Mouse (Mus musculus): Measurements from ENCODE around the gene Cnmd. TPM values are rescaled to one million over a fixed set of nuclear protein-coding genes. Genes with fewer than 3 reads are reported as not detected.

Gene Cnmd
- polyA plus RNA-seq (2014; fragmentation: Nextera tagmentation; extraction: Ambion mirVana), result 1.5 and 2.2 TPM in 2 replicates

DNA sequence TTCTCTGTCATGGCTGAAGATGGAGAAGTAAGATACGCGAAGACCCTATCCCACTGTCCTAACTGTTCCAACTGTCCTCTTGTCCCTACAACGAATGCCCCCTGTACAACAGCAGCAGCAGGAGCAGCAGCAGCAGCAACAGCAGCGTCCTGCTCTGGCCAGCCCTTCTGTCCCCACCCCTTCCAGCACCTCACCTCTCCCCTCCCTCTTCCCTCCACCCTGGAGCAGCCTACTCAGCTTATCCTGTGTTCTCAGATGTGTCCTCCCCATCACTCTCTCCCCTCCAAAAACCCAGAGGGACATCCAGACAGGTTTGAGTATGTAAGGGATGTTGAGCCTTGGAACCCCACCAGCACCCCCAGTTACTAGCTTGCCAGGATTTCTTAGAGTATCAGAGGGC is at the start of gene Cnmd:
Cnmd (minus strand) TSS at position 170 of the 400 bp plus-strand sequence.
- no peak for DNase-seq (ENCODE audit: low spot score)
- no peaks in the 10 kb centered on the region for H3K9me3 ChIP-seq (replicated peaks; ENCODE audit: control insufficient read depth, low read length)
- no peak within 1 kb of the TSS for H3K27ac ChIP-seq (ENCODE audit: low read depth, low read length)
- no peaks in the 10 kb centered on the region for H3K36me3 ChIP-seq (ENCODE audit: control insufficient read depth, insufficient read depth, low read length)
- no peak within 1 kb of the TSS for H3K4me3 ChIP-seq (ENCODE audit: low read depth, low read length)
- H3K4me1 ChIP-seq (ENCODE audit: control insufficient read depth, insufficient read depth, low read length), result peaks cover 3% of the 10 kb centered on the region; the same call in 1 of the 2 replicates
- WGBS, result 54% methylated on average over 4 of the region's 4 CpGs
- no peaks in the 10 kb centered on the region for H3K27me3 ChIP-seq (replicated peaks; ENCODE audit: control insufficient read depth, insufficient read depth, low read length)
- H3K4me2 ChIP-seq (ENCODE audit: low read length), result peak within 1 kb of the TSS; percentile 35
- no peak for ATAC-seq
- no peak within 1 kb of the TSS for H3K9ac ChIP-seq (ENCODE audit: low read length)

DNA sequence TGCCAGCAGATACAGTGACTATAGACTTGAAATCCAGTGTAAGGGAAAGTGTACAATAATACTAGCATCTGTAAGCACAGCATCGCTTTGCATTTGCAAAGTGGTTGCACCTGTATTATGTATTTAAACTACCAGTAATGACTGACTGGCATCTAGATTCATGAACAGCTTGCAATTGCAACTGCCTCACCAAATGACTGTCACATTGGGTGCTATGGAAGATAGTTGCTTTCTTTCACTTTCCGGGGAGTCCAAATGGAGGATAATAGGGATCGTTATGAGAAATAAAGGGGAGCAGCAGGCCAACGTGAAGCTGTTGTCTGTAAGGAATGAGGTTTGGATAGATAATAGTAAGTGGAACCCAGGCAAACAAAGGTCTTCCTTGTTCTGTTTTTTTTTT is 49.3 kb upstream of the Cnmd start:
- Histone ChIP-seq H3K4me2 (ENCODE audit: low read length) (no peak overlapping the region), H3K9ac (ENCODE audit: low read length) (no peak overlapping the region), H3K9me3 (replicated peaks; ENCODE audit: control insufficient read depth, low read length) (no peaks in the 10 kb centered on the region), H3K36me3 (ENCODE audit: control insufficient read depth, insufficient read depth, low read length) (no peaks in the 10 kb centered on the region), H3K4me1 (ENCODE audit: control insufficient read depth, insufficient read depth, low read length) (no peaks in the 10 kb centered on the region), H3K27ac (ENCODE audit: low read depth, low read length) (no peak overlapping the region), H3K27me3 (replicated peaks; ENCODE audit: control insufficient read depth, insufficient read depth, low read length) (no peaks in the 10 kb centered on the region), H3K4me3 (ENCODE audit: low read depth, low read length) (no peak overlapping the region)
- no peak for ATAC-seq
- DNase-seq (ENCODE audit: low spot score), result peak; percentile 25
- WGBS, result 33% methylated on average over 4 of the region's 4 CpGs

DNA sequence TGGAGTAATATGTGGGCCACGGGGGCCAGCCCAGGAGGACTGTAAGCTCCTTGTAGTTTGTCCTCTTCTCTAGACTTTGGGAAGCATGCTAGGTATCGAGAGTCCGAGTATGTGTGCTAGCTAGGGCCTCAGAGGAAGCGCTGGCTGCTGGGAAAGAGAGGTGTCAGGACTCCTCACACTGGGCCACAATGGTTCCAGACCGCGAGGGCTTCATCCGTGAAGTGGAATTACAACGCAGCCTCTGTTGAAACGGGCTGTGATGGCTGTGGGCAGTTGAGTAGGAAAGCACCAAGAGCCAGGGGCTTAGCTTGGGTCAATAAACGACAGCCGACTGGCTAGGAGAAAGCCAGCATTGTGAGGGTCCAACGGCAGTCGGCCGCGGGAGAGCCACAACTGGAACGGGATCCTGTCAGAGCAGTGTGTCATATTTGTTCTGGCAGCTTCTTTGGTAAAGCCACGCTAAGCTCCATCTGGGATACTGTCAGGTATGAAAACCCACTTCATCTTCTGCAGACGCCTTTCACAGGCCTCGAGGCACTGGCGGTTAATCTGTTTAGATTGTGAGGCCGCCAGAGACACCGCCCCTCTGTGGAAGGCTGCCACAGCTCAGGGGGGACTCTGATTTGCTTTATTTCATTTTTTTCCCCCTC is 41.7 kb upstream of the Cnmd start:
- Histone ChIP-seq H3K27me3 (replicated peaks; ENCODE audit: control insufficient read depth, insufficient read depth, low read length) (no peaks in the 10 kb centered on the region), H3K4me1 (ENCODE audit: control insufficient read depth, insufficient read depth, low read length) (peaks cover 8% of the 10 kb centered on the region; the same call in 1 of the 2 replicates), H3K4me2 (ENCODE audit: low read length) (no peak overlapping the region), H3K9ac (ENCODE audit: low read length) (no peak overlapping the region), H3K27ac (ENCODE audit: low read depth, low read length) (peak overlapping the region; percentile 21; the same call in 1 of the 2 replicates), H3K4me3 (ENCODE audit: low read depth, low read length) (no peak overlapping the region), H3K9me3 (replicated peaks; ENCODE audit: control insufficient read depth, low read length) (no peaks in the 10 kb centered on the region), H3K36me3 (ENCODE audit: control insufficient read depth, insufficient read depth, low read length) (no peaks in the 10 kb centered on the region)
- peak; percentile 33; the same call in 1 of the 2 replicates for ATAC-seq
- DNase-seq (ENCODE audit: low spot score), result peak; percentile 45
- 81% methylated on average over 22 of the region's 22 CpGs for whole genome bisulfite sequencing

DNA sequence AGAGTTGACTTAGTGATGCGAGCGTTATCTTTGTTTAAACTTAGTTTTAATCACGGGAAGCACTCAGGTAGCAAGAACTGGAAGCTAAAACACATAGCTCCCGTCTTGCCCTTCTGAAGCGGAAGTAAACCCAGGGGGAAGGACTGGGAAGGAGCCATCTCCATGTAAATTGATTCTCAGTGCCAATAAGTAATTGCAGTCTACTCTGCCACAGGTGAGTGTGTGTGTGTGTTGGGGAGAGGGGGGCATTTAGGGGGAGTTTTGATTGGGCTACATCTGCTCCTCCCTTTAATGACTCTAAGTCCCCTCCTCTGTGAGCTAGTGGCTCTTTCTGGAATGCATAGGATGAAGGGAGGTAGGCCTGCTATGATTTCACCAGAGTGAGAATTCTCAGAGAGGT is 39.6 kb upstream of the Cnmd start:
- WGBS, result 50% methylated on average over 5 of the region's 5 CpGs
- H3K27ac ChIP-seq (ENCODE audit: low read depth, low read length), result peak overlapping the region; percentile 48; the same call in 1 of the 2 replicates
- ATAC-seq, result no peak

DNA sequence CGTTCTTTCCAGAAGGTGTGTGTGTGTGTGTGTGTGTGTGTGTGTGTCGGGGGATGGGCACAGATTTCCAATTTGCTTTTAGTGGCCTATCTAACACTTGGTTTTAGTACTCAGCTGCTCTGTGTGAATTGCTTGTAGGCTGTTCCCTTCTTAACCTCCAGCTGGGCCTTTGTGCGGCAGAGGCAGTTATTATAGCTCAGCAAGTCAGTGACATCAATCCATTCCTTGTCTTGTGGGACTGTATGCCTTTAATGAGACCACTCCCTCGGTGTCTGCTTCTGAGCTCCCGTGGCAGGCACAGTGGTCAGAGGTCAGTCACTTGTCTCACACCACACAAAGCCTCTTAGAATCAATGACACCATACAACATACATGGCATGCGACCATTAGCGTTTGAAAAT is 39.1 kb upstream of the Cnmd start:
- DNase-seq (ENCODE audit: low spot score) (peak; percentile 69), ATAC-seq (peak; percentile 66)

More for the DNA sequence above, 39.6 kb upstream of the Cnmd start:
- H3K4me2 ChIP-seq (ENCODE audit: low read length), result no peak overlapping the region
- no peak overlapping the region for H3K4me3 ChIP-seq (ENCODE audit: low read depth, low read length)
- no peaks in the 10 kb centered on the region for H3K9me3 ChIP-seq (replicated peaks; ENCODE audit: control insufficient read depth, low read length)
- H3K4me1 ChIP-seq (ENCODE audit: control insufficient read depth, insufficient read depth, low read length), result peaks cover 8% of the 10 kb centered on the region; the same call in 1 of the 2 replicates
- H3K9ac ChIP-seq (ENCODE audit: low read length), result no peak overlapping the region
- no peak for DNase-seq (ENCODE audit: low spot score)
- no peaks in the 10 kb centered on the region for H3K36me3 ChIP-seq (ENCODE audit: control insufficient read depth, insufficient read depth, low read length)
- no peaks in the 10 kb centered on the region for H3K27me3 ChIP-seq (replicated peaks; ENCODE audit: control insufficient read depth, insufficient read depth, low read length)

DNA sequence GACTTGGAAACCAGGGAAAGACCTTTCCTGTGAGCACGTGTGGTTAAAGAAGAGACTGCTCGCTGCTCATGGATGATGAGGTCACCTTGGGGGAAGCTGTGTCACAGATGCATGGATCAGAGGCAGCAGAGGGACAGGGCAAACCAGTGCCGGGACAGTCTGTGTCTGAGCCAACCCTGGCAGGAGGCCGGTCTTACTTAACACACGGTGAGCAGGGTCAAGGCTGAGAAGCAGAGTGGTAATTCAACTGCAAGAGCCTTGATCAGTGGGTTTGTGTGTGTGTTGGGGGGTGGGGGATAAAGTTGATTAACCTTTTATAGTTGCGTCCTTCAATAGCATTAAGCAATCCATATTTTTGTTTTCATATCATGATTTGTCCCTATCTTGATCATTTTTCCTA is 37.4 kb upstream of the Cnmd start:
- DNase-seq (ENCODE audit: low spot score), result no peak
- H3K27ac ChIP-seq (ENCODE audit: low read depth, low read length), result no peak overlapping the region
- no peaks in the 10 kb centered on the region for H3K27me3 ChIP-seq (replicated peaks; ENCODE audit: control insufficient read depth, insufficient read depth, low read length)
- no peaks in the 10 kb centered on the region for H3K36me3 ChIP-seq (ENCODE audit: control insufficient read depth, insufficient read depth, low read length)
- H3K4me2 ChIP-seq (ENCODE audit: low read length), result no peak overlapping the region
- H3K9ac ChIP-seq (ENCODE audit: low read length), result no peak overlapping the region
- no peak overlapping the region for H3K4me3 ChIP-seq (ENCODE audit: low read depth, low read length)
- no peak for ATAC-seq
- peaks cover 8% of the 10 kb centered on the region; the same call in 1 of the 2 replicates for H3K4me1 ChIP-seq (ENCODE audit: control insufficient read depth, insufficient read depth, low read length)
- no peaks in the 10 kb centered on the region for H3K9me3 ChIP-seq (replicated peaks; ENCODE audit: control insufficient read depth, low read length)
- WGBS, result 63% methylated on average over 6 of the region's 6 CpGs

More for the DNA sequence above, 39.1 kb upstream of the Cnmd start:
- Histone ChIP-seq H3K27me3 (replicated peaks; ENCODE audit: control insufficient read depth, insufficient read depth, low read length) (no peaks in the 10 kb centered on the region), H3K27ac (ENCODE audit: low read depth, low read length) (peak overlapping the region; percentile 48; the same call in 1 of the 2 replicates), H3K4me3 (ENCODE audit: low read depth, low read length) (no peak overlapping the region), H3K36me3 (ENCODE audit: control insufficient read depth, insufficient read depth, low read length) (no peaks in the 10 kb centered on the region), H3K4me2 (ENCODE audit: low read length) (no peak overlapping the region), H3K4me1 (ENCODE audit: control insufficient read depth, insufficient read depth, low read length) (peaks cover 8% of the 10 kb centered on the region; the same call in 1 of the 2 replicates), H3K9ac (ENCODE audit: low read length) (no peak overlapping the region), H3K9me3 (replicated peaks; ENCODE audit: control insufficient read depth, low read length) (no peaks in the 10 kb centered on the region)
- 10% methylated on average over 7 of the region's 7 CpGs for WGBS

DNA sequence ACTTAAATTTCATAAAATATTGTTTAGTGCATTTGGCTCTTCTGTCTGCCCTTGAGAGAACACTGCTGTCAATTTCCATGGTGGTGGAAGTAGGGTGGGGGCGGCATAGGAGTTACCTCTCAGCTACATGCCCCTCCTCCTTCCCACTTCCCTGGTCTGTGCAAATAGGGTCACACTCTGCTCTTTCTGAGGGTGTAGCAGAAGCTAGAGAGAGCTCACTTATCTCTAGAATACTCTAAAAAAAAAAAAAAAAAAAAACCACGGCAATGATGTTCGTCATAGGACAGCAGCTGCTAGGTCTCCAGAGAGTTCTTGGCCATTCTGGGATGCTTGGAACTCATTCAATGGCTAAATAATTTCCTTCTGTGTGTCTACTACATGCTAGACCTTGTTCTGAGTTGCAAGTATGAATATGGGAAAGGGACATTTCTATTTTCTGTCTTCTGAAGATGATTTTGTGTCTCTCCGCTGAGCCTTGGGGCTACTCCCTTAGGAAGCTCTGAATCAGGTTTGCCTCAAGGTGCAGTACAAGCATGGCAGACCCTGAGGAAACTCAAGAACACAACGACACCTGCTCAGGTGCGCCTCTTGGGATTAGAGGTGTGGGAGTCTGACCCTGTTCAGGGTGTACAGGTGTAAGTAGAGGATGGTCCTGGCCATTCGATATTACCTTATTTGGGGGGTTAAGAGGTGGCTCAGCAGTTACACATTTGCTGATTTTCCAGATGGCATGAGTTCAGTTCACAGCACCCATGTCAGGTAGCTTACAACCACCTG is 28.3 kb upstream of the Cnmd start:
- Histone ChIP-seq H3K27ac (ENCODE audit: low read depth, low read length) (no peak overlapping the region), H3K4me3 (ENCODE audit: low read depth, low read length) (no peak overlapping the region), H3K4me2 (ENCODE audit: low read length) (no peak overlapping the region), H3K4me1 (ENCODE audit: control insufficient read depth, insufficient read depth, low read length) (no peaks in the 10 kb centered on the region), H3K9me3 (replicated peaks; ENCODE audit: control insufficient read depth, low read length) (no peaks in the 10 kb centered on the region), H3K36me3 (ENCODE audit: control insufficient read depth, insufficient read depth, low read length) (no peaks in the 10 kb centered on the region), H3K9ac (ENCODE audit: low read length) (no peak overlapping the region), H3K27me3 (replicated peaks; ENCODE audit: control insufficient read depth, insufficient read depth, low read length) (no peaks in the 10 kb centered on the region)
- DNase-seq (ENCODE audit: low spot score) (no peak), ATAC-seq (no peak)
- WGBS, result 88% methylated on average over 7 of the region's 7 CpGs

DNA sequence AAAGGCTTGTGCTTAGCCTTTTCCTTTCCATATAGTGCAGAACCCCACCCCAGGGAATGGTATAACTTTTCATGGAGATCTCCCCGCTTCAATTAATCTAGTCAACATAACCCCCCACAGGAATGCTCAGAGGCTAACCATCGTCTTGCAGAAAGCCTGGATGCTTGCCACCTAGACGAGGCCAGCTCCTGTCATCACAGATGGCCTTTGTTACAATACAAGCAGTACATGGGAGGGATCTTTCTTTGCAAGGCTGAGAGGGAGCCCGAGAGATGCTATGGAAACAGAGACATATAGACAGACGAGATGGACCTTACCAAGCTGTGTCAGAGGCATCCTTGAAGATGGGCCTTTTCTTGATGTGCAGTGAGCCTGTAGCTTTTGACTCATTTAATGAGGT is 18.7 kb upstream of the Cnmd start:
- no peak for DNase-seq (ENCODE audit: low spot score)
- ATAC-seq, result no peak
- WGBS, result 44% methylated on average over 5 of the region's 5 CpGs

More for the DNA sequence above, 18.7 kb upstream of the Cnmd start:
- Histone ChIP-seq H3K4me3 (ENCODE audit: low read depth, low read length) (no peak overlapping the region), H3K9ac (ENCODE audit: low read length) (no peak overlapping the region), H3K4me1 (ENCODE audit: control insufficient read depth, insufficient read depth, low read length) (peaks cover 3% of the 10 kb centered on the region; the same call in 1 of the 2 replicates), H3K27me3 (replicated peaks; ENCODE audit: control insufficient read depth, insufficient read depth, low read length) (no peaks in the 10 kb centered on the region), H3K4me2 (ENCODE audit: low read length) (no peak overlapping the region), H3K27ac (ENCODE audit: low read depth, low read length) (no peak overlapping the region), H3K36me3 (ENCODE audit: control insufficient read depth, insufficient read depth, low read length) (no peaks in the 10 kb centered on the region), H3K9me3 (replicated peaks; ENCODE audit: control insufficient read depth, low read length) (no peaks in the 10 kb centered on the region)

Data from forebrain, embryonic 14.5 days (tissue).